Mouse (Mus musculus): ENCODE data around the gene Vps33b. TPM values are rescaled to one million over a fixed set of nuclear protein-coding genes. Genes with fewer than 3 reads are reported as not detected.
A peak's percentile ranks its signal among the peaks of the same experiment; 100 is the strongest.
"Not testable (repeated sequence)": the region's sequence is repeated elsewhere in the genome, so short reads cannot be mapped to it uniquely, and the experiment has no call there.

Vps33b gene
- polyA plus RNA-seq, 1 experiment from 2014 or later = 13.0 TPM

GRCm38 (mm10) chr7:80315733-80316132 is 46.3 kb downstream of the Vps33b start:
- DNase-seq (ENCODE audit: low spot score) (no peak), ATAC-seq (ENCODE audit: insufficient number of reproducible peaks, low FRiP score, low TSS enrichment, low read depth) (no peak)
- H3K27me3 ChIP-seq (ENCODE audit: control insufficient read depth, insufficient read depth, low read length) = no peaks in the 10 kb centered on the region
- 84% methylated on average over 2 of the region's 2 CpGs for WGBS
- H3K36me3 ChIP-seq (ENCODE audit: control insufficient read depth, insufficient read depth, low read length) = peaks cover 27% of the 10 kb centered on the region
- H3K4me1 ChIP-seq (ENCODE audit: control insufficient read depth, insufficient read depth, low read length) = no peaks in the 10 kb centered on the region
- no peak overlapping the region for H3K4me2 ChIP-seq (ENCODE audit: low read depth, severe bottlenecking)
- H3K4me3 ChIP-seq (ENCODE audit: low read depth, low read length) = no peak overlapping the region
- H3K9me3 ChIP-seq (ENCODE audit: control insufficient read depth, low read length) = no peaks in the 10 kb centered on the region
- no peak overlapping the region for H3K27ac ChIP-seq (replicated peaks; ENCODE audit: low read depth, low read length)
- H3K9ac ChIP-seq (ENCODE audit: low read length) = no peak overlapping the region

GRCm38 (mm10) chr7:80317439-80318115 is 48.1 kb downstream of the Vps33b start:
- Histone ChIP-seq H3K9me3 (ENCODE audit: control insufficient read depth, low read length) (no peaks in the 10 kb centered on the region), H3K4me1 (ENCODE audit: control insufficient read depth, insufficient read depth, low read length) (no peaks in the 10 kb centered on the region), H3K4me3 (ENCODE audit: low read depth, low read length) (no peak overlapping the region), H3K27ac (replicated peaks; ENCODE audit: low read depth, low read length) (no peak overlapping the region), H3K9ac (ENCODE audit: low read length) (no peak overlapping the region), H3K4me2 (ENCODE audit: low read depth, severe bottlenecking) (no peak overlapping the region), H3K27me3 (ENCODE audit: control insufficient read depth, insufficient read depth, low read length) (no peaks in the 10 kb centered on the region), H3K36me3 (ENCODE audit: control insufficient read depth, insufficient read depth, low read length) (peaks cover 21% of the 10 kb centered on the region)
- WGBS = 70% methylated on average over 1 of the region's 1 CpGs
- no peak for ATAC-seq (ENCODE audit: insufficient number of reproducible peaks, low FRiP score, low TSS enrichment, low read depth)
- DNase-seq (ENCODE audit: low spot score) = no peak

GRCm38 (mm10) chr7:80318670-80319069 is 49.2 kb downstream of the Vps33b start:
- Histone ChIP-seq H3K4me1 (ENCODE audit: control insufficient read depth, insufficient read depth, low read length) (peaks cover 6% of the 10 kb centered on the region), H3K4me3 (ENCODE audit: low read depth, low read length) (no peak overlapping the region), H3K9me3 (ENCODE audit: control insufficient read depth, low read length) (no peaks in the 10 kb centered on the region), H3K27me3 (ENCODE audit: control insufficient read depth, insufficient read depth, low read length) (no peaks in the 10 kb centered on the region), H3K27ac (replicated peaks; ENCODE audit: low read depth, low read length) (no peak overlapping the region), H3K9ac (ENCODE audit: low read length) (no peak overlapping the region), H3K36me3 (ENCODE audit: control insufficient read depth, insufficient read depth, low read length) (peaks cover 15% of the 10 kb centered on the region), H3K4me2 (ENCODE audit: low read depth, severe bottlenecking) (no peak overlapping the region)
- WGBS = 92% methylated on average over 4 of the region's 4 CpGs
- DNase-seq (ENCODE audit: low spot score) = no peak
- ATAC-seq (ENCODE audit: insufficient number of reproducible peaks, low FRiP score, low TSS enrichment, low read depth) = no peak

- Histone ChIP-seq H3K4me2 (ENCODE audit: low read depth, severe bottlenecking) (no peak overlapping the region), H3K36me3 (ENCODE audit: control insufficient read depth, insufficient read depth, low read length) (peaks cover 10% of the 10 kb centered on the region; the same call in 1 of the 2 replicates), H3K27me3 (ENCODE audit: control insufficient read depth, insufficient read depth, low read length) (no peaks in the 10 kb centered on the region), H3K9ac (ENCODE audit: low read length) (no peak overlapping the region), H3K4me1 (ENCODE audit: control insufficient read depth, insufficient read depth, low read length) (peaks cover 6% of the 10 kb centered on the region), H3K4me3 (ENCODE audit: low read depth, low read length) (no peak overlapping the region), H3K27ac (replicated peaks; ENCODE audit: low read depth, low read length) (no peak overlapping the region), H3K9me3 (ENCODE audit: control insufficient read depth, low read length) (no peaks in the 10 kb centered on the region)
- ATAC-seq (ENCODE audit: insufficient number of reproducible peaks, low FRiP score, low TSS enrichment, low read depth) (no peak), DNase-seq (ENCODE audit: low spot score) (no peak)
- 77% methylated on average over 18 of the region's 19 CpGs for WGBS
These were observed 50.5 kb downstream of the Vps33b start for GRCm38 (mm10) chr7:80319846-80320496.

GRCm38 (mm10) chr7:80323336-80323735 is 53.9 kb downstream of the Vps33b start:
- Histone ChIP-seq H3K4me1 (ENCODE audit: control insufficient read depth, insufficient read depth, low read length) (peaks cover 6% of the 10 kb centered on the region), H3K4me2 (ENCODE audit: low read depth, severe bottlenecking) (peak overlapping the region; percentile 79), H3K9me3 (ENCODE audit: control insufficient read depth, low read length) (no peaks in the 10 kb centered on the region), H3K27ac (replicated peaks; ENCODE audit: low read depth, low read length) (peak overlapping the region; percentile 42; the same call in 1 of the 2 replicates), H3K4me3 (ENCODE audit: low read depth, low read length) (peak overlapping the region; percentile 61), H3K27me3 (ENCODE audit: control insufficient read depth, insufficient read depth, low read length) (no peaks in the 10 kb centered on the region), H3K36me3 (ENCODE audit: control insufficient read depth, insufficient read depth, low read length) (peaks cover 16% of the 10 kb centered on the region; the same call in 1 of the 2 replicates), H3K9ac (ENCODE audit: low read length) (peak overlapping the region; percentile 65)
- ATAC-seq (ENCODE audit: insufficient number of reproducible peaks, low FRiP score, low TSS enrichment, low read depth) (no peak), DNase-seq (ENCODE audit: low spot score) (no peak)
- WGBS = 21% methylated on average over 8 of the region's 8 CpGs

- peak within 1 kb of the TSS; percentile 79 for H3K4me2 ChIP-seq (ENCODE audit: low read depth, severe bottlenecking)
- DNase-seq (ENCODE audit: low spot score) (peak; percentile 98), ATAC-seq (ENCODE audit: insufficient number of reproducible peaks, low FRiP score, low TSS enrichment, low read depth) (peak; percentile 97)
- peak within 1 kb of the TSS; percentile 61 for H3K4me3 ChIP-seq (ENCODE audit: low read depth, low read length)
- peaks cover 17% of the 10 kb centered on the region; the same call in 1 of the 2 replicates for H3K36me3 ChIP-seq (ENCODE audit: control insufficient read depth, insufficient read depth, low read length)
- peaks cover 6% of the 10 kb centered on the region for H3K4me1 ChIP-seq (ENCODE audit: control insufficient read depth, insufficient read depth, low read length)
- H3K27me3 ChIP-seq (ENCODE audit: control insufficient read depth, insufficient read depth, low read length) = no peaks in the 10 kb centered on the region
- 3% methylated on average over 38 of the region's 38 CpGs for WGBS
- H3K9me3 ChIP-seq (ENCODE audit: control insufficient read depth, low read length) = no peaks in the 10 kb centered on the region
- H3K9ac ChIP-seq (ENCODE audit: low read length) = peak within 1 kb of the TSS; percentile 65
- H3K27ac ChIP-seq (replicated peaks; ENCODE audit: low read depth, low read length) = peak within 1 kb of the TSS; percentile 42; the same call in 1 of the 2 replicates
These were observed 54.8 kb downstream of the Vps33b start, which contains the start of gene Rccd1 for GRCm38 (mm10) chr7:80324043-80324815. Rccd1 (minus strand) TSS chr7:80324454.

GRCm38 (mm10) chr7:80324816-80325119 is 55.3 kb downstream of the Vps33b start:
- not testable (repeated sequence) for H3K4me2 ChIP-seq (ENCODE audit: low read depth, severe bottlenecking); DNase-seq (ENCODE audit: low spot score); H3K9me3 ChIP-seq (ENCODE audit: control insufficient read depth, low read length); H3K4me3 ChIP-seq (ENCODE audit: low read depth, low read length); ATAC-seq (ENCODE audit: insufficient number of reproducible peaks, low FRiP score, low TSS enrichment, low read depth); H3K27ac ChIP-seq (replicated peaks; ENCODE audit: low read depth, low read length); H3K4me1 ChIP-seq (ENCODE audit: control insufficient read depth, insufficient read depth, low read length); H3K27me3 ChIP-seq (ENCODE audit: control insufficient read depth, insufficient read depth, low read length); H3K9ac ChIP-seq (ENCODE audit: low read length)
- H3K36me3 ChIP-seq (ENCODE audit: control insufficient read depth, insufficient read depth, low read length) = peaks cover 19% of the 10 kb centered on the region; the same call in 1 of the 2 replicates
- 42% methylated on average over 4 of the region's 5 CpGs for WGBS

GRCm38 (mm10) chr7:80325292-80325868 is 55.9 kb downstream of the Vps33b start:
- Histone ChIP-seq H3K4me3 (ENCODE audit: low read depth, low read length) (no peak overlapping the region), H3K9me3 (ENCODE audit: control insufficient read depth, low read length) (no peaks in the 10 kb centered on the region), H3K9ac (ENCODE audit: low read length) (no peak overlapping the region), H3K36me3 (ENCODE audit: control insufficient read depth, insufficient read depth, low read length) (peaks cover 23% of the 10 kb centered on the region; the same call in 1 of the 2 replicates), H3K27me3 (ENCODE audit: control insufficient read depth, insufficient read depth, low read length) (no peaks in the 10 kb centered on the region), H3K4me1 (ENCODE audit: control insufficient read depth, insufficient read depth, low read length) (peaks cover 6% of the 10 kb centered on the region), H3K27ac (replicated peaks; ENCODE audit: low read depth, low read length) (no peak overlapping the region), H3K4me2 (ENCODE audit: low read depth, severe bottlenecking) (no peak overlapping the region)
- ATAC-seq (ENCODE audit: insufficient number of reproducible peaks, low FRiP score, low TSS enrichment, low read depth) (no peak), DNase-seq (ENCODE audit: low spot score) (no peak)
- WGBS = 95% methylated on average over 16 of the region's 16 CpGs

All from limb, embryonic 11.5 days (tissue).